Mouse (Mus musculus): Measurements from ENCODE around the gene Ercc8.

GRCm38 (mm10) chr13:108127883-108128282 lies 30.6 kb upstream of the Ercc8 start:
- TF ChIP-seq CTCF (IDR thresholded peaks at IDR 0.05; ENCODE audit: low read depth, low read length) = no peak
- no peak for TF ChIP-seq POLR2A (IDR thresholded peaks at IDR 0.05; ENCODE audit: borderline replicate concordance, low read depth, low read length)
